Mouse (Mus musculus) monocyte, adult 2 months (primary cell): ENCODE data around the gene Sdr39u1.
A peak's percentile ranks its signal among the peaks of the same experiment; 100 is the strongest.

Experiments
- DNase-seq, 2 experiments: peaks; one replicate each; pipeline ENCODE4 v3.0.0; 2022; ENCODE audit warnings: low spot score in 2 of 2, low read depth in 1 of 2

Sdr39u1 gene

GRCm38 (mm10) chr14:55899701-55900413, at the start of gene Sdr39u1:
Gene Sdr39u1 (minus strand): TSS chr14:55900293.
- peak in 1 of 2 experiments; percentile 33 for DNase-seq

- DNase-seq: no peak
Measured at GRCm38 (mm10) chr14:55946269-55946969, 46.3 kb upstream of the Sdr39u1 start.

GRCm38 (mm10) chr14:55944575-55944974, 44.5 kb upstream of the Sdr39u1 start, which contains the start of gene Cma1:
Gene Cma1 (minus strand): TSS chr14:55944675.
- DNase-seq: no peak

GRCm38 (mm10) chr14:55943601-55944000, 43.5 kb upstream of the Sdr39u1 start:
- no peak for DNase-seq

GRCm38 (mm10) chr14:55940070-55940800, 40.1 kb upstream of the Sdr39u1 start:
- DNase-seq: no peak

- no peak for DNase-seq
Measured at GRCm38 (mm10) chr14:55933586-55933985, 33.5 kb upstream of the Sdr39u1 start.

GRCm38 (mm10) chr14:55929263-55929997, 29.3 kb upstream of the Sdr39u1 start:
- DNase-seq: no peak

- no peak for DNase-seq
Measured at GRCm38 (mm10) chr14:55926847-55927246, 26.8 kb upstream of the Sdr39u1 start.

GRCm38 (mm10) chr14:55922475-55923232, 22.6 kb upstream of the Sdr39u1 start:
- DNase-seq: no peak

GRCm38 (mm10) chr14:55918240-55919082, 18.4 kb upstream of the Sdr39u1 start:
- DNase-seq: peak in 1 of 2 experiments; percentile 27

- no peak for DNase-seq
Measured at GRCm38 (mm10) chr14:55913406-55913805, 13.3 kb upstream of the Sdr39u1 start.

- no peak for DNase-seq
Measured at GRCm38 (mm10) chr14:55905518-55905917, 5.4 kb upstream of the Sdr39u1 start.

- no peak for DNase-seq
Measured at GRCm38 (mm10) chr14:55900414-55900755, 292 bp upstream of the Sdr39u1 start.

- no peak for DNase-seq
Measured at GRCm38 (mm10) chr14:55898947-55899346, 1.1 kb downstream of the Sdr39u1 start.

- no peak for DNase-seq
Measured at GRCm38 (mm10) chr14:55897671-55898070, 2.4 kb downstream of the Sdr39u1 start.

- DNase-seq: no peak
Measured at GRCm38 (mm10) chr14:55886571-55887382, 13.3 kb downstream of the Sdr39u1 start.

- peak; percentile 64 to 68 for DNase-seq
Measured at GRCm38 (mm10) chr14:55885791-55886271, 14.3 kb downstream of the Sdr39u1 start.

GRCm38 (mm10) chr14:55885114-55885790, 14.8 kb downstream of the Sdr39u1 start:
- DNase-seq: no peak
